Mouse (Mus musculus): ENCODE results near the gene Psmd13. TPM values are rescaled to one million over a fixed set of nuclear protein-coding genes. Genes with fewer than 3 reads are reported as not detected.

Psmd13 gene
- polyA plus RNA-seq, 1 experiment from 2014 or later = 187 TPM

DNA sequence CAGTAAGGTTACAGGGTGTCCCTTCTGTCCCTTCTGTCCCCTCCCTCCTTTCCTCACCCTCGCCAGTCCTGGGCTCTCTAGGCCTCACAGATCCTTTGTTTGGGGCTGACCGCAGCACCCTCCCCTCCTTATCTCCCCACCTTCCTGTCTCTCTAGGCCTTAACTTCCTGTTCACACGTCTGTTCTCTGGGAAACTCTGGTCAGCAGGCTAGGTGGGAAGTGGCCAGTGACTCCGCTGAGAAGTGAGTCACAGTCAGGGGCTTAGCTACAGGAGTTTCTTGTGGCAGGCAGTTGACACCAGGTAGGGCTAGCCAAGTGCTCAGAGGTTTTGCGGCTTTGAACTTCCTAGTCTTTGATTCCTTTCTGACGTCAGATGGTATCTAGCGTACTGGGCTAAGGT lies 65.2 kb downstream of the Psmd13 start:
- ATAC-seq (ENCODE audit: low read depth) = 0 out of 2 replicates have a peak, but pooled peaks have one; percentile 10
- Histone ChIP-seq H3K4me1 (replicated peaks) (peaks cover 62% of the 10 kb centered on the region), H3K27ac (peak overlapping the region; percentile 31; the same call in 1 of the 2 replicates), H3K36me3 (peaks cover 39% of the 10 kb centered on the region), H3K4me3 (replicated peaks) (no peak overlapping the region), H3K9ac (0 out of 2 replicates have a peak overlapping the region, but pooled peaks have one; percentile 17), H3K27me3 (no peaks in the 10 kb centered on the region), H3K4me2 (no peak overlapping the region), H3K9me3 (replicated peaks) (no peaks in the 10 kb centered on the region)
- no peak for DNase-seq
- 24% methylated on average over 7 of the region's 7 CpGs for WGBS (ENCODE audit: insufficient replicate concordance)

DNA sequence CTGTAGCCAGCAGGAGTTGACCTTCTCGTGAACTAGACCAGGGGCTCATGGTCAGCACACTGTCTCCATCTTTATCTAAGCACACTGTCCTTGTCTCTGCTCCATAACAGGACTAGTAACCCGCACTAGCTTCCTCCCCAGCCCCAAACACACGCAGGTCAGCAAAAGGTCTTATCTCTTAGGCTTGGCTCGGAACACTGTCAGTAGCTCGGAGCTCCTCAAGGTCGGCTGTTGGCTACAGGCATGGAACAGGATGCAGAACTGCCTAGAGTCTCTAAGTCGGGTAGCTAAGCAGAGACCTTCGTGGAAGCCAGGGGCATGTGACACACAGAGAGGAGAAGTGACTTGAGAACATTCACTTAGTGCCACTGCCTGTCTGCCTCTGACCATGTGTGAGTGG lies 66.4 kb downstream of the Psmd13 start:
- Histone ChIP-seq H3K9me3 (replicated peaks) (no peaks in the 10 kb centered on the region), H3K4me2 (no peak overlapping the region), H3K4me3 (replicated peaks) (no peak overlapping the region), H3K27ac (peak overlapping the region; percentile 31; the same call in 1 of the 2 replicates), H3K27me3 (no peaks in the 10 kb centered on the region), H3K36me3 (peaks cover 43% of the 10 kb centered on the region), H3K4me1 (replicated peaks) (peaks cover 57% of the 10 kb centered on the region), H3K9ac (no peak overlapping the region)
- WGBS (ENCODE audit: insufficient replicate concordance) = 28% methylated on average over 8 of the region's 8 CpGs
- DNase-seq (no peak), ATAC-seq (ENCODE audit: low read depth) (0 out of 2 replicates have a peak, but pooled peaks have one; percentile 19)

Other genes starting within 250 kb of the Psmd13 start
- not detected in 2 replicates for gene Olfr53, start 235.5 kb upstream of the Psmd13 start, polyA plus RNA-seq (2015; fragmentation: Nextera tagmentation; extraction: Ambion mirVana)
- not detected in 2 replicates for gene Olfr539, start 222.0 kb upstream of the Psmd13 start, polyA plus RNA-seq (2015; fragmentation: Nextera tagmentation; extraction: Ambion mirVana)
- not detected in 2 replicates for gene Olfr45, start 200.0 kb upstream of the Psmd13 start, polyA plus RNA-seq (2015; fragmentation: Nextera tagmentation; extraction: Ambion mirVana)
- not detected in 2 replicates for gene Olfr541, start 184.7 kb upstream of the Psmd13 start, polyA plus RNA-seq (2015; fragmentation: Nextera tagmentation; extraction: Ambion mirVana)
- gene Cyp2e1, start 118.2 kb upstream of the Psmd13 start, polyA plus RNA-seq (2015; fragmentation: Nextera tagmentation; extraction: Ambion mirVana) = 0.10 TPM in 1 of 2 replicates, not detected in the other
- 0.17 and 0.20 TPM in 2 replicates for gene Syce1, start 94.1 kb upstream of the Psmd13 start, polyA plus RNA-seq (2015; fragmentation: Nextera tagmentation; extraction: Ambion mirVana)
- gene Zfp941, start 59.8 kb upstream of the Psmd13 start, polyA plus RNA-seq (2015; fragmentation: Nextera tagmentation; extraction: Ambion mirVana) = 0.24 and 0.38 TPM in 2 replicates
- 9.7 and 10.9 TPM in 2 replicates for gene Urah, start 47.0 kb upstream of the Psmd13 start, polyA plus RNA-seq (2015; fragmentation: Nextera tagmentation; extraction: Ambion mirVana)
- not detected in 2 replicates for gene Scgb1c1, start 36.4 kb upstream of the Psmd13 start, polyA plus RNA-seq (2015; fragmentation: Nextera tagmentation; extraction: Ambion mirVana)
- not detected in 2 replicates for gene Odf3, start 34.2 kb upstream of the Psmd13 start, polyA plus RNA-seq (2015; fragmentation: Nextera tagmentation; extraction: Ambion mirVana)
- not detected in 2 replicates for gene Gm45785, start 25.6 kb upstream of the Psmd13 start, polyA plus RNA-seq (2015; fragmentation: Nextera tagmentation; extraction: Ambion mirVana)
- gene Ric8a, start 25.0 kb upstream of the Psmd13 start, polyA plus RNA-seq (2015; fragmentation: Nextera tagmentation; extraction: Ambion mirVana) = 25.0 and 25.1 TPM in 2 replicates
- 17.1 and 20.1 TPM in 2 replicates for gene Bet1l, start 24.4 kb upstream of the Psmd13 start, polyA plus RNA-seq (2015; fragmentation: Nextera tagmentation; extraction: Ambion mirVana)
- 16.6 and 16.8 TPM in 2 replicates for gene Sirt3, start 341 bp downstream of the Psmd13 start, polyA plus RNA-seq (2015; fragmentation: Nextera tagmentation; extraction: Ambion mirVana)
- 0.33 and 1.3 TPM in 2 replicates for gene Cox8b, start 18.5 kb downstream of the Psmd13 start, polyA plus RNA-seq (2015; fragmentation: Nextera tagmentation; extraction: Ambion mirVana)
- 1.6 and 2.4 TPM in 2 replicates for gene Nlrp6, start 38.9 kb downstream of the Psmd13 start, polyA plus RNA-seq (2015; fragmentation: Nextera tagmentation; extraction: Ambion mirVana)
- gene Pgghg, start 59.4 kb downstream of the Psmd13 start, polyA plus RNA-seq (2015; fragmentation: Nextera tagmentation; extraction: Ambion mirVana) = 5.0 and 5.9 TPM in 2 replicates
- 0.35 and 0.61 TPM in 2 replicates for gene Ifitm5, start 68.3 kb downstream of the Psmd13 start, polyA plus RNA-seq (2015; fragmentation: Nextera tagmentation; extraction: Ambion mirVana)
- not detected in 2 replicates for gene Gm45717, start 74.0 kb downstream of the Psmd13 start, polyA plus RNA-seq (2015; fragmentation: Nextera tagmentation; extraction: Ambion mirVana)
- gene Ifitm2, start 74.0 kb downstream of the Psmd13 start, polyA plus RNA-seq (2015; fragmentation: Nextera tagmentation; extraction: Ambion mirVana) = 309 and 331 TPM in 2 replicates
- 22.3 and 24.0 TPM in 2 replicates for gene Ifitm1, start 85.3 kb downstream of the Psmd13 start, polyA plus RNA-seq (2015; fragmentation: Nextera tagmentation; extraction: Ambion mirVana)
- 53.9 and 61.7 TPM in 2 replicates for gene Ifitm3, start 128.8 kb downstream of the Psmd13 start, polyA plus RNA-seq (2015; fragmentation: Nextera tagmentation; extraction: Ambion mirVana)
- gene Ifitm6, start 136.0 kb downstream of the Psmd13 start, polyA plus RNA-seq (2015; fragmentation: Nextera tagmentation; extraction: Ambion mirVana) = 2.7 and 2.9 TPM in 2 replicates
- gene Gm17387, start 147.2 kb downstream of the Psmd13 start, polyA plus RNA-seq (2015; fragmentation: Nextera tagmentation; extraction: Ambion mirVana) = not detected in 2 replicates
- gene B4galnt4, start 179.1 kb downstream of the Psmd13 start, polyA plus RNA-seq (2015; fragmentation: Nextera tagmentation; extraction: Ambion mirVana) = 0.75 and 0.81 TPM in 2 replicates
- 0.70 and 0.71 TPM in 2 replicates for gene Pkp3, start 196.2 kb downstream of the Psmd13 start, polyA plus RNA-seq (2015; fragmentation: Nextera tagmentation; extraction: Ambion mirVana)
- 16.5 and 16.9 TPM in 2 replicates for gene Sigirr, start 218.6 kb downstream of the Psmd13 start, polyA plus RNA-seq (2015; fragmentation: Nextera tagmentation; extraction: Ambion mirVana)
- gene Ano9, start 235.8 kb downstream of the Psmd13 start, polyA plus RNA-seq (2015; fragmentation: Nextera tagmentation; extraction: Ambion mirVana) = 0.12 and 0.20 TPM in 2 replicates
- 138 and 147 TPM in 2 replicates for gene Ptdss2, start 240.4 kb downstream of the Psmd13 start, polyA plus RNA-seq (2015; fragmentation: Nextera tagmentation; extraction: Ambion mirVana)

Measured in liver, embryonic 13.5 days (tissue).